Mouse (Mus musculus): ENCODE measurements at regions not wholly inside any gene's neighbourhood (a gene's known extent, or its start where the extent isn't known, plus 50 kb on each side); places are given as distances from the start of the nearest gene placed in this dataset.

DNA sequence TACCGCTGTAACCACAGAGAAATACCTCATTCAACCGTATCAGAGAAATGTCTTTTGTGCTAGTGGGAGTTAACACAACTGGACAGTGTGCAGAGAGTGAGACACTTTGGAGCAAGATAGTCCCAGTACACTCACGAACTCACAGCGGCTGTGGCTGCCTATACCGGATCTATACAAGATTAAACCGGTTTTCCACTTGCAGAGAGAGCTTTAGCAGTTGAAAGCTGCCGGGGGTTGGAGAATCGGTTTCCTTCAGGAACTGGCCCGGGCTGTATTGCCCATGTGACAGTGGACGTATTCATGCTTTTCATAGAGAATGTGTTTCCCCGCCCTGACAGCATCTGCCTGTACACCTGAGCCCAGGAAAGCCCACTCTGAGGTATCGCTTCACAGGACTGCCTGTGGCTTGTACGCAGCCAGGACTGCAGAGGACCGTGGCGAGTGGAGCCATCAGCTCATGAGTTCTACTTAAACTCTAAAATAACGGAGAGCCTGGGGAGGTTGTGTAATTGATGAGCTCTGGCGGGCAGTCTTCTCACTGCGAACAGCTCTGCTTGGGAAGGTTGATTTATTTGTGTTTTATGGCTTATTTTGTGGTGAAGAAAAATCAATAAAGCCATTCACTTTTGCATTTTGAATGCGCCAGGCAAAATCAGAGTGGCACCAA is 602.8 kb downstream of the Plekhb2 start:
- Histone ChIP-seq H3K4me2 (no peak overlapping the region), H3K4me3 (ENCODE audit: low read depth, low read length) (no peak overlapping the region), H3K36me3 (ENCODE audit: control insufficient read depth, insufficient read depth, low read length) (no peaks in the 10 kb centered on the region), H3K9me3 (replicated peaks; ENCODE audit: control insufficient read depth, low read length) (no peaks in the 10 kb centered on the region), H3K9ac (ENCODE audit: low read depth, low read length) (no peak overlapping the region), H3K27ac (ENCODE audit: low read depth, low read length) (no peak overlapping the region), H3K27me3 (ENCODE audit: control insufficient read depth, insufficient read depth, low read length) (no peaks in the 10 kb centered on the region), H3K4me1 (ENCODE audit: control insufficient read depth, insufficient read depth, low read length) (no peaks in the 10 kb centered on the region)
- WGBS (ENCODE audit: insufficient replicate concordance): 82% methylated on average over 19 of the region's 19 CpGs
- ATAC-seq (replicated peaks; ENCODE audit: insufficient number of reproducible peaks, low FRiP score, low TSS enrichment): no peak

DNA sequence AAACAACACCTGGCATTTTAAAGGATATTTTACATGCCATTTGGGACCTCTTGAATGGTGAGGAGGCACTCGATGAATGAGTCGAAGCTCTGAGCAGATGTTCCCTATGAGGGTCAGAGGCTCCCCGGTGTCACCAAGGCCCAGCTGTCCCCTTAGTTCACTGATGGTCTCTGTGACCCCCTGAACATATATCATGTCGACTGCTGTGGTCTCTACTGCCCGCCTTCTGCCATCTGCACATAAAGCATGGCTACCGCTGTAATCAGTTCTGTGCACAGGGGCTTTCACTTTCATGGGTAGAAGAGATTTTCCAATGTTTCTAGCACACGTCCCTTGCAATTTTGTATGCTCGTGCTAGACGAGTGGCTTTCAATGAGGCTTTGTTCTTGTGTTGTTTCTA is 607.8 kb downstream of the Plekhb2 start:
- 80% methylated on average over 9 of the region's 9 CpGs for WGBS (ENCODE audit: insufficient replicate concordance)
- H3K27me3 ChIP-seq (ENCODE audit: control insufficient read depth, insufficient read depth, low read length): no peaks in the 10 kb centered on the region
- no peaks in the 10 kb centered on the region for H3K36me3 ChIP-seq (ENCODE audit: control insufficient read depth, insufficient read depth, low read length)
- no peak overlapping the region for H3K4me3 ChIP-seq (ENCODE audit: low read depth, low read length)
- H3K27ac ChIP-seq (ENCODE audit: low read depth, low read length): no peak overlapping the region
- no peak for ATAC-seq (replicated peaks; ENCODE audit: insufficient number of reproducible peaks, low FRiP score, low TSS enrichment)
- H3K9ac ChIP-seq (ENCODE audit: low read depth, low read length): no peak overlapping the region
- no peaks in the 10 kb centered on the region for H3K9me3 ChIP-seq (replicated peaks; ENCODE audit: control insufficient read depth, low read length)
- H3K4me1 ChIP-seq (ENCODE audit: control insufficient read depth, insufficient read depth, low read length): no peaks in the 10 kb centered on the region
- H3K4me2 ChIP-seq: no peak overlapping the region

DNA sequence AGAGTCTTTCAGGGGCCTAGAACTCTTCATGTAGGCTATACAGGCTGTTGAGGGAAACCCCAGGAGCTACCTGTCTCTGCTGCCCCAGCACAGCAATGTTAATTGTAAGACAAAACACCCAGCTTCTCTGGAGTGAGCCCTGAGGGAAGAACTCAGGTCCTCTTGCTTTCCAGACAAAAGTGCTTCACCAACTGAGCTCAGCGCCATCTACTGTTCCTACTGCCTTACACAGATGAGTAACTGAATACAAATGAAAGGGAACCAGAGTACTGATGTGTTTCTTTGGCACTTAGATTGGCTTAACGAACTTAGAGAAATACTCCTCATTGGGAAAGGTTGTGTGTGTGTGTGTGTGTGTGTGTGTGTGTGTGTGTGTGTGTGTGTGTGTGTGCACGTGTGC is 603.1 kb upstream of the Hs6st1 start:
- no peak overlapping the region for H3K4me2 ChIP-seq
- ATAC-seq (replicated peaks; ENCODE audit: insufficient number of reproducible peaks, low FRiP score, low TSS enrichment): no peak
- no peaks in the 10 kb centered on the region for H3K27me3 ChIP-seq (ENCODE audit: control insufficient read depth, insufficient read depth, low read length)
- 47% methylated on average over 3 of the region's 3 CpGs for WGBS (ENCODE audit: insufficient replicate concordance)
- H3K4me3 ChIP-seq (ENCODE audit: low read depth, low read length): no peak overlapping the region
- H3K4me1 ChIP-seq (ENCODE audit: control insufficient read depth, insufficient read depth, low read length): no peaks in the 10 kb centered on the region
- H3K9ac ChIP-seq (ENCODE audit: low read depth, low read length): no peak overlapping the region
- H3K27ac ChIP-seq (ENCODE audit: low read depth, low read length): no peak overlapping the region
- no peaks in the 10 kb centered on the region for H3K36me3 ChIP-seq (ENCODE audit: control insufficient read depth, insufficient read depth, low read length)
- H3K9me3 ChIP-seq (replicated peaks; ENCODE audit: control insufficient read depth, low read length): no peaks in the 10 kb centered on the region

DNA sequence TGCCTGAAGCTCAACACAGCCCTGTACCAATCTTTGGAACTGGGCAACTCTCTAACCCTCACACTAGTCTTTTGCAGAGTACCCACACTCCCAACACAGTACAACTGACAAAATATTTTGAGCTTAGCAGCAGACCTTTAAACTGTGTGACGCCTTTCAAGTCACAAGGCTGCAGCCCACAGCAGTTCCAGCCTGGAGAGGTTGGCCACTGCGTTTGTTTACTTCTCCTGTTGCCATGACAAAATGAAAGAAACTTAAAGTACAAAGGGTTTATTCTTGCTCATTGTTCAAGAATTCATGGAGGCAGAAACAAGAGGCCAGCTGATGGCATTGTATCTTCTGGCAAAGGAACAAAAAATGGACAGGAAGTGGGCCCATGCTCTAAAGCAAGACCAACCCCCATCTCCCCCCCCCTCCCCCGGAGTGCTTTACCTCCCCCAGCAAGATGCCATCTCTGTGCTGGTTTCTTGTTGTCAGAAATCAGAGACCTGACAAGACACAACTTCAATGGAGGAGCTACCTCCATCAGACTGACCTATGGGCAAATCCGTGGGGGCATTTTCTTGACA is 598.9 kb upstream of the Hs6st1 start:
- ATAC-seq (replicated peaks; ENCODE audit: insufficient number of reproducible peaks, low FRiP score, low TSS enrichment): no peak
- H3K9me3 ChIP-seq (replicated peaks; ENCODE audit: control insufficient read depth, low read length): peaks cover 4% of the 10 kb centered on the region; the same call in 1 of the 2 replicates
- WGBS (ENCODE audit: insufficient replicate concordance): 76% methylated on average over 4 of the region's 4 CpGs

DNA sequence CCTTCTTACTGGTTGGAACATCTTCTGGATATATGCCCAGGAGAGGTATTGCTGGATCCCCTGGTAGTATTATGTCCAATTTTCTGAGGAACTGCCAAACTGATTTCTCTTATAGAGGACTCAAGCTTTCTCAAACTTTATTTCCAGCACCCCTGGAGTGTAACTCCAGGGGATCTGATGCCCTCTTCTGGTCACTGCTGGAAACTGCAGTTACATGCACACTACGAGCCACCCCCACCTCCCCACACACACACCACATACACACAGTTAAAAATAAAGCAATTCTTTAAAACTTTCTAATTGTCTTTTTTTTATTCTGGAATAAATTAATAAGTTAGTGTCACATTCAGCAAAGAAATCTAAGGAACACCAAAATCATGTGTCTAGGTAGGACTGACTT is 589.9 kb upstream of the Hs6st1 start:
- no peaks in the 10 kb centered on the region for H3K4me1 ChIP-seq (ENCODE audit: control insufficient read depth, insufficient read depth, low read length)
- WGBS (ENCODE audit: insufficient replicate concordance): 83% methylated on average over 1 of the region's 1 CpGs
- no peak for ATAC-seq (replicated peaks; ENCODE audit: insufficient number of reproducible peaks, low FRiP score, low TSS enrichment)
- no peaks in the 10 kb centered on the region for H3K36me3 ChIP-seq (ENCODE audit: control insufficient read depth, insufficient read depth, low read length)
- peaks cover 5% of the 10 kb centered on the region; the same call in 1 of the 2 replicates for H3K9me3 ChIP-seq (replicated peaks; ENCODE audit: control insufficient read depth, low read length)
- H3K4me2 ChIP-seq: no peak overlapping the region
- H3K9ac ChIP-seq (ENCODE audit: low read depth, low read length): no peak overlapping the region
- H3K4me3 ChIP-seq (ENCODE audit: low read depth, low read length): no peak overlapping the region
- no peaks in the 10 kb centered on the region for H3K27me3 ChIP-seq (ENCODE audit: control insufficient read depth, insufficient read depth, low read length)
- H3K27ac ChIP-seq (ENCODE audit: low read depth, low read length): no peak overlapping the region

More for the DNA sequence above, 598.9 kb upstream of the Hs6st1 start:
- Histone ChIP-seq H3K27me3 (ENCODE audit: control insufficient read depth, insufficient read depth, low read length) (no peaks in the 10 kb centered on the region), H3K4me3 (ENCODE audit: low read depth, low read length) (no peak overlapping the region), H3K4me1 (ENCODE audit: control insufficient read depth, insufficient read depth, low read length) (no peaks in the 10 kb centered on the region), H3K4me2 (no peak overlapping the region), H3K9ac (ENCODE audit: low read depth, low read length) (no peak overlapping the region), H3K36me3 (ENCODE audit: control insufficient read depth, insufficient read depth, low read length) (no peaks in the 10 kb centered on the region), H3K27ac (ENCODE audit: low read depth, low read length) (no peak overlapping the region)

DNA sequence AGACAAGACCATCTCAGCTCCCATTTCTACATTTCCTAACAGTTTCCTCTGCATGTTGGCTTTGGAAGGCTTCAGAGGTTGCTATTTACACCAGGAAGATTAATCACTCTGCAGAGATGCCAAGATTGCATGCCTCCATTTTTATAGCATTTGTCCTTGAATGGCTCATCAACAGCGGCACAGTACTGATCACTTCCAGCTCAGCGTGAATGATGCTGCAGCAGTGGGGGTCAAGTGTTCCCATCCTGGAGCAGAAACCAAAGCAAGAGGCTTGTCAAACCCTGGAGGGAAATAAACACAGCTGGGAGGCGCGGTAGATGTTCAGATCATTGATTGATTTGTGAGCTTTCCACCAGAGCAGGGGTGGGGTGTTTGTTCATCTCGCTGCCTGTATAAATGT is 572.2 kb upstream of the Hs6st1 start:
- ATAC-seq (replicated peaks; ENCODE audit: insufficient number of reproducible peaks, low FRiP score, low TSS enrichment): no peak
- H3K9me3 ChIP-seq (replicated peaks; ENCODE audit: control insufficient read depth, low read length): no peaks in the 10 kb centered on the region
- H3K4me3 ChIP-seq (ENCODE audit: low read depth, low read length): no peak overlapping the region
- no peak overlapping the region for H3K27ac ChIP-seq (ENCODE audit: low read depth, low read length)
- H3K9ac ChIP-seq (ENCODE audit: low read depth, low read length): no peak overlapping the region
- WGBS (ENCODE audit: insufficient replicate concordance): 66% methylated on average over 5 of the region's 5 CpGs
- H3K36me3 ChIP-seq (ENCODE audit: control insufficient read depth, insufficient read depth, low read length): no peaks in the 10 kb centered on the region
- no peak overlapping the region for H3K4me2 ChIP-seq
- no peaks in the 10 kb centered on the region for H3K4me1 ChIP-seq (ENCODE audit: control insufficient read depth, insufficient read depth, low read length)
- H3K27me3 ChIP-seq (ENCODE audit: control insufficient read depth, insufficient read depth, low read length): no peaks in the 10 kb centered on the region

DNA sequence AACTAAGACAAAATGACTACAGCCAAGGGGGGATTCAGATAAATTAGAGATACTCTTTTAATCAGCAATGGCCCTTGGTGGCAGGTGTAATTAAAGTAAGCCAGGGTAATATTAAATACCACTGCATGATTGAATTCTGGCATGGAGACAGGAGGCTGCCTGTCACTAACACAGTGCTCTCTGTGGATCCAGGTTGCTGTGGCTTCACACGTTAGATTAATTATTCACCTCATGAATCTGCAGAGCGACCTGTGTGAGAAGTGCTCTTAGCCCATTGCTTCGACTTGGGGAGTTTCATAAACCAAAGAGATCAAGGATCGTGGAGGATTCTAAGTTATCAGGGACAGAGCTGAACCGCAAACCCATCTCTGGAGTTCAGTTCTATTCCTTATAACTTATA is 545.2 kb upstream of the Hs6st1 start:
- 83% methylated on average over 5 of the region's 5 CpGs for WGBS (ENCODE audit: insufficient replicate concordance)
- ATAC-seq (replicated peaks; ENCODE audit: insufficient number of reproducible peaks, low FRiP score, low TSS enrichment): no peak
- no peaks in the 10 kb centered on the region for H3K27me3 ChIP-seq (ENCODE audit: control insufficient read depth, insufficient read depth, low read length)

DNA sequence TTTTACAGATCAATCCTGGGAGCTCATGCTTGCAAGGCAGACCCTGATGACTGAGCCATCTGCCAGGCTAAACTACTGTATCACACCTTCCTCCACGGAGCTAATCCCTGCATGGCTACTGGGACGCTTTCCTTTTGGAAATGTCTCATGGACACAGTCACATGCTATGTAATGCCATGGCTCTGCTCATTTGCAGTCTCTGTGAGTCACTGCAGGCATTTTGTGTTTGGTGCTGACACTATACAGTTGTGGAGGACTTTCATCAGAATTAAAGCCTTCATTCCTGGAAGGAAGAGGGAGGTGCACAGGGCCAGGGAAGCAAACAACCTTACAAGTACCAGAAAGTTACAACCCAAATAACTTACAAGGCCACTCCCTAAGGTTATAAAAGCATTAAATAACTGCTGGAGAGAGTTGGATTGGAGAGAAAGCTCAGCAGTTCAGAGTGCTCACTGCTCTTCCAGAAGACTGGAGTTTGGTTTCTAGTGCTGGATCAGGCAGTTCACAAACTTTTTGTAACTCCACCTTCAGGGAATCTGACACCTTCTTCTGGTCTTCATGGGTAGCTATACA is 544.3 kb upstream of the Hs6st1 start:
- no peak overlapping the region for H3K4me3 ChIP-seq (ENCODE audit: low read depth, low read length)
- H3K4me1 ChIP-seq (ENCODE audit: control insufficient read depth, insufficient read depth, low read length): no peaks in the 10 kb centered on the region
- H3K27me3 ChIP-seq (ENCODE audit: control insufficient read depth, insufficient read depth, low read length): no peaks in the 10 kb centered on the region
- ATAC-seq (replicated peaks; ENCODE audit: insufficient number of reproducible peaks, low FRiP score, low TSS enrichment): no peak
- H3K9ac ChIP-seq (ENCODE audit: low read depth, low read length): no peak overlapping the region
- 73% methylated on average over 2 of the region's 2 CpGs for WGBS (ENCODE audit: insufficient replicate concordance)
- H3K9me3 ChIP-seq (replicated peaks; ENCODE audit: control insufficient read depth, low read length): no peaks in the 10 kb centered on the region
- no peaks in the 10 kb centered on the region for H3K36me3 ChIP-seq (ENCODE audit: control insufficient read depth, insufficient read depth, low read length)
- H3K4me2 ChIP-seq: no peak overlapping the region
- H3K27ac ChIP-seq (ENCODE audit: low read depth, low read length): no peak overlapping the region

More for the DNA sequence above, 545.2 kb upstream of the Hs6st1 start:
- no peaks in the 10 kb centered on the region for H3K4me1 ChIP-seq (ENCODE audit: control insufficient read depth, insufficient read depth, low read length)
- H3K9ac ChIP-seq (ENCODE audit: low read depth, low read length): no peak overlapping the region
- H3K36me3 ChIP-seq (ENCODE audit: control insufficient read depth, insufficient read depth, low read length): no peaks in the 10 kb centered on the region
- H3K9me3 ChIP-seq (replicated peaks; ENCODE audit: control insufficient read depth, low read length): no peaks in the 10 kb centered on the region
- H3K27ac ChIP-seq (ENCODE audit: low read depth, low read length): no peak overlapping the region
- H3K4me3 ChIP-seq (ENCODE audit: low read depth, low read length): no peak overlapping the region
- H3K4me2 ChIP-seq: no peak overlapping the region

DNA sequence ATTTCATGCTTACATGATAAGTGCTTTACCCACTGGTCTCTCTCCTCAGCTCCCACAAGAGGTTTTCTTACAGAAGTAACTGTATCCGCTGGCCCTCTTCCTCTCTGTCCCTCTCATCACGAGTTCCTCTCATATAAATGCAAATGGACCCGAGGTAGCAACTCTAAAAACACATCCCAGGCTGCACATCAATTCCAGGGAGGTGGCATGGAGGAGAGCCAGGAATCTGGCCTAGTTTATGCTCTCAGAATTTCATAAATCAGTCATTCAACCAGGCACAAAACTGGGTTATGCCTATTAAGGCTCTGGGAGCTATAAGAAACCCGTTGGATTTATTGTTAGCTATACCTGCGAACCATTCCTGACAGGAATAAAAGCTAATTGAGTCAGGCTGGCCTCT is 543.4 kb upstream of the Hs6st1 start:
- no peak overlapping the region for H3K9ac ChIP-seq (ENCODE audit: low read depth, low read length)
- H3K4me1 ChIP-seq (ENCODE audit: control insufficient read depth, insufficient read depth, low read length): no peaks in the 10 kb centered on the region
- H3K4me2 ChIP-seq: no peak overlapping the region
- no peaks in the 10 kb centered on the region for H3K9me3 ChIP-seq (replicated peaks; ENCODE audit: control insufficient read depth, low read length)
- H3K27me3 ChIP-seq (ENCODE audit: control insufficient read depth, insufficient read depth, low read length): no peaks in the 10 kb centered on the region
- WGBS (ENCODE audit: insufficient replicate concordance): 62% methylated on average over 5 of the region's 5 CpGs
- H3K27ac ChIP-seq (ENCODE audit: low read depth, low read length): no peak overlapping the region
- no peaks in the 10 kb centered on the region for H3K36me3 ChIP-seq (ENCODE audit: control insufficient read depth, insufficient read depth, low read length)
- ATAC-seq (replicated peaks; ENCODE audit: insufficient number of reproducible peaks, low FRiP score, low TSS enrichment): no peak
- H3K4me3 ChIP-seq (ENCODE audit: low read depth, low read length): no peak overlapping the region

Data from heart, embryonic 11.5 days (tissue).